Mouse (Mus musculus) gastrocnemius, postnatal 10 days (tissue): ENCODE measurements around the gene Rars2. TPM values are rescaled to one million over a fixed set of nuclear protein-coding genes. Genes with fewer than 3 reads are reported as not detected.
"Not testable (repeated sequence)": the region's sequence is repeated elsewhere in the genome, so short reads cannot be mapped to it uniquely, and the experiment has no call there.

Experiments
- DNase-seq: peaks from one replicate; pipeline ENCODE4 v3.0.0; 2021; ENCODE audit warnings: mixed read lengths
- long read RNA-seq, 2 experiments: library from polyadenylated mRNA; stranded (forward); transcript quantifications; one replicate each; pipeline ENCODE4 v2.0.0; 2021
- total RNA-seq, 2 experiments: library from RNA; stranded (reverse); gene quantifications; 2 replicates each; pipeline ENCODE4 v1.2.3; 2021

The Rars2 gene
- 10 to 100 TPM; 21.9 to 23.9 TPM for total RNA-seq
- long read RNA-seq, experiment 1, transcript Rars2-201 (20 exons, 1,868 nt) = major isoform, 21 of 29 reads
- long read RNA-seq, experiment 1, partial matches to known transcripts = 2 of 29 reads
- long read RNA-seq, experiment 1, other reads (novel, unspliced or antisense) = 6 of 29 reads
- long read RNA-seq, experiment 2, transcript Rars2-201 (20 exons, 1,868 nt) = major isoform, 22 of 39 reads
- long read RNA-seq, experiment 2, partial matches to known transcripts = 3 of 39 reads
- long read RNA-seq, experiment 2, other reads (novel, unspliced or antisense) = 14 of 39 reads

DNA sequence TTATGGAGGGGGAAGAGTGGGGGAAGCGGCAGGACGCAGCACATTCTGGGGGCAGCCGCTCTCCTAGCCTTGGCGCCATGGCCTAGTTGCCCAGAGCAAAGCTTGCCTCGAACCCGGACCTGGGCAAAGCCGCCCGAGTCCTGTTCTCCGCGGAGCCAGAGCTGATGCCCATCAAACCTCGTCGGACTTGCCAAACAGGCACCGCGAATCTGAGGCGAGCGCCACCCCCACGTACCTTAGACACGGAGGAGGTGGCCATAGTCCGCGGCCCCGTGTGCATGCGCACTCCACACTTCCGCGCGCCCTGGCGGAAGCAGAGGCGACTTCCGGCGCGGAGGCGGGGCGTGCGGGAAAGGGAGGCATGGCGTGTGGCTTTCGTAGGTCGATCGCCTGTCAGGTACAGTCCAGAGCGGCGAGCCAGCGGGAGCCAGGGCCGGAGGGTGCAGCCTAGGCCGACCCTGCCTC lies at the start of gene Rars2, which contains the start of gene Orc3:
Gene Rars2, plus strand, starts transcription at position 328 of the 465 bp plus-strand sequence.
Gene Orc3, minus strand, starts transcription at position 315 of the 465 bp plus-strand sequence.
- DNase-seq = peak; percentile 91

- no peak for DNase-seq
Measured at GRCm38 (mm10) chr4:34566226-34566625, 48.5 kb upstream of the Rars2 start.

DNA sequence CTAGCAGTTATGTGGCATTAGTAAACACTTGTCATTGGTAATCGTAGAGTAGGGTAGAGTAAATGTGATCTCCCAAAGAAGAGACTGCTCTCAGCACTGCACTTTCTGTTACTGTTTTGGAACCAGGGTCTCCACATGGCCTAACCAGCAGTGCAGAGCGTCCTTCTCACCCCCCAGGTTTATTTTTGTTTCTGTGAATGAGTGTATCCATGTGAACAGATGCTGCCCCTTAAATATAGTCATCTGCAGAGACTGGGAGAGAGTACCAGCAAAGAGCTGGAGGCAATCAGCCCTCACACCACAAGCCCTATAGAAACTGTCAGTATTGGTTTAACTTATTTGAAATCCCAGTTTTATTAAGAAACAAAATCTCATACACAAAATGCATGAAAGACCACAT lies 41.9 kb upstream of the Rars2 start:
- no peak for DNase-seq

DNA sequence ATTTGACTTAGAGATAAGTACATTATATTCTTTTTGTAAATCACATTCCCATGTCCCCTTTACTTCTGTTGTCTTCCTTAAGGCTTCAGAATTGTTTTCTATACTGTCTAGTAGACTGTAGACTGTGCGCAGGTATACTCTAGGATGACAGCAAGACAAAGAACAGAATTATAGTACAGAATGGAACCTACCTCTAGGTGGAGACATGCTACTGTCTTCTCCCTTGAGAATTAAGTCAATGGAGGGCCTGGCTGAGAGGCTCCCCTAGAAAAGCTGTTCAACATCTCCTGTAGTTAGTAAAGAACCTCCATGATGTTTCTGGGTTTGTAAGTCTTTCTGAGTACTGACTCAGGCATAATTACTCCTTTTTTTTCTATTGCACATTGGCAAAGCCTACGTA lies 37.7 kb upstream of the Rars2 start:
- no peak for DNase-seq

GRCm38 (mm10) chr4:34579215-34579614 lies 35.5 kb upstream of the Rars2 start:
- DNase-seq = no peak

- not testable (repeated sequence) for DNase-seq
Measured at GRCm38 (mm10) chr4:34581489-34581888, 33.3 kb upstream of the Rars2 start.

- no peak for DNase-seq
Measured at GRCm38 (mm10) chr4:34581990-34582389, 32.8 kb upstream of the Rars2 start.

DNA sequence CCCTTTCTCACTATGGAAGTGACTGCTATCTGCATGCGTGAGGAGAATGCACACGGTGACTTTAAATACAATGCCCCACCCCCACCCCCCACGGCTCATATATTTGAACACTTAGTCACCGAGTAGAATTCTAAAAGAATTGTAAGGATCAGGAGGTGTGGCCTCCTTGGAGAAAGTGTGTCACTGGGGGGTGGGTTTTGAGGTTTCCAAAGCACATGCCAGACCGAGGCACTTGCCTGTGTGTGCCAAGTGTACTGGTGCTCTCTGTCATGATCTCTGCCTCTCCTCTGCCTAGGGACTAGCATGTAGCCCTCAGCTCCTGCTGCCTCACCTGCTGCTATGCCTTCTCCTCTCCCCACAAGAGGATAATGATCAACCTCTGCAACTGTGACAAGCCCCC lies 32.3 kb upstream of the Rars2 start:
- no peak for DNase-seq

GRCm38 (mm10) chr4:34583427-34583826 lies 31.3 kb upstream of the Rars2 start:
- no peak for DNase-seq

DNA sequence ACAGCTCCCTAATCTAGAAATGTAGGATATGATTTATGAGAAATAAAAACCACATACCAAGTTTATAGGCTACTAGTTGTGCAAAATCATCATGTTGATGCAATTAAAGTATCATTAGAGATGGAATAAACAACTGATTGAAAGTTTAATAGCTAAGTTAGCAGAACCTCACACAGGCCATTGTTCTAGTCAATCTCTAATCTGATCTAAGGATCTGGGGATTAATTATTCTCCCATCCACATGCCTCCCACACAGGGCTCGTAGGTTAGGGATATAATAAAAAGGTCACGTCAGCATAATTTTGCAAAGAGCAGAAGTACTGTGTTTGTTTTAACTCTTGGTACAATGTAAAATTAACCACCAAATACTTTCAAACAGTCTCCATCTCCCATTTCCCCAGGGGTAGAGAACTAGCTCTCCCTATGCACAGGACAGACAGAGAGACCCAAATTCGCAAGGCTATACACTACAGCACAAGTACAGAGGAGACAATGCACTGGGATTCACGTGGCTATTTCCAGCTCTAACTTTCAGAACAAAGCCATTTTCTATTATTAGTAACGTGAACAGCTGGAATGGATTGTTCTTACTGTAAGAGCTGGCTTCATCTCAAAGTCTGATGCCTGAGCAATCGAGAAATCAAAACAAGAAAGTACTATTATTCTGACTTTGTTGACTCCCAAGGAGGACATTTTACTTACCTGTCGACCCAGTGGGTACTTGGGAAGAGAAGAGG lies 29.7 kb upstream of the Rars2 start:
- DNase-seq = no peak

- no peak for DNase-seq
Measured at GRCm38 (mm10) chr4:34603123-34603522, 11.6 kb upstream of the Rars2 start.

- no peak for DNase-seq
Measured at GRCm38 (mm10) chr4:34606658-34607057, 8.1 kb upstream of the Rars2 start.

DNA sequence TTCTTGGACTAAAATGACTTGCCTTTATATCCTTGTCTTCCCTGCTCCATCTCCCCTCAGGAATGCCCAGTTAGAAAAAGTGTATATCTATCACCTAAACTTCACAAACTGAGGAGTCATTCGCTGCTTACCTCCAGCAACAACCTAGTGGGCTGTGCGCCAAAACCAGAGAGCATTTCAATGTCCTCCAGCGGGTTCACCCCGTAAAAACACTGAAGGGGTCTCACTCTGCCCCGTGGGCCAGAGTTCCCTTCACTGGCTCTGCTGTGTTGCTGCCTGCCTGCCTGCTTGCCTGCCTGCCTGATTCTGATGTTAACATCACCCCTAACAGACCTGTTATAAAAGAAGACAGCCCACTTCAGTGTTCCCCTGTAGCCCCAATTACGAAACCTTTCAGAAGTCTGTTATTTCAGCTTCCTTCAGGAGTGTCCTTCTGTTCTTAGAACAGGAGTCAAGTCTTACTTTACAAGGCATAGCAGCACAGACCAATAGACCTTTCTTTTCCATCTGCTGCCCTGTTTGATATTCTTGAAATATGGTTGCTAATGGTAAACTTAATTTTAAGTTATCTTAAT lies 1.1 kb upstream of the Rars2 start:
- peak; percentile 11 for DNase-seq

DNA sequence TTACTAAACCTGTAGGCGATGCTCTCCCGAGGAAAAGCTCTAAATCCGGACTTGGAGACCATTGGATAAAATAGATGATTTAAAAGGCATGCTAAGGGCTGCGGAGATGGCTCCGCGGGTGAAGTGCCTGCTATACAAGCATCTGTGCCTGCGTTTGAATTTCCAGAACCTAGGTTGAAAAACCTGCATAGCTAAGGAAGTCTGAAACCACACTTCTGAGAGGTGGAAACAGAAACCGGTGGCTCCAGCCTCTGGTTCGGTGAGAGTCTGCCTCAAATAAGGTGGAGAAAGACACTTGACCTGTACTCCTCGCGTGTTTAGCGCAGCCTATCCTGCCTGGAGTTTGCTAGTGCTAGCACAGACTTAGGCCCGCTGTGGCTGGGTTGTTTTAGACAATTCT lies 546 bp downstream of the Rars2 start:
- DNase-seq = no peak

DNA sequence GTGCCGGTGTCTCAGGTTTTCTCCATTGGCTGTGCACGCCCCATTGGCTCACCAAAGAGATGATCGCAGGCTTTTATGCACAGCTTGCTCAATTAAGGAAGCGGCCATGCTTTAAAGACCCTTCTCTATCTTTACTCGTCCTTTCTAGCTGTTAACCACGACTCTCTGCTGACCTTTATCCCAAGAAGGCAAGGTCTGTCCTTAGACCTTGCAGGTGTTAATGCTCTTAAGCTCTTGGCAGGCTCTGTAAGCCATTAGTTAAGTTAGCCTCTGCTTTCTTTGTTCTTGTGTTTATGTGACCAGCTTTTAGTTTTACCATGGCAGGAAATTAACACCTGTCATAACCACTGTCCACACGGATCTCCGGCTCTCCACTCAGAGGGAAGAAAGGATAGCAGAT lies 1.4 kb downstream of the Rars2 start:
- no peak for DNase-seq

- no peak for DNase-seq
Measured at GRCm38 (mm10) chr4:34625556-34625955, 10.8 kb downstream of the Rars2 start.

DNA sequence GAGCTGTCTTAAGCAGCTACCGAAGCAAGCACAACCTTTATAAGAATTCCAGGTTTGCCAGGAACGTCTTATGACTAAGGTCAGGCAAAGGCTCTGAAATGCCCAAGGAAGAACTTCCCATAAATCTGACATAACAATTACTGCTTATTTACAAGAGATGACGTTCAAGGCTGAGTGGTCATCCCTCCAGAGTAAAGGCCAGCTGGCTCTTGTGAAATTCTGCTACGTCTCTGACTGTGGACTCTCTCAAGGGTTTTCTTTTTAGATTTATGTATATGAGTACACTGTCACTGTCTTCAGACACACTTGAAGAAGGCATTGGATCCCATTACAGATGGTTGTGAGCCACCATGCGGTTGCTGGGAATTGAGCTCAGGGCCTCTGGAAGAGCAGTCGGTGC lies 11.6 kb downstream of the Rars2 start:
- DNase-seq = no peak

- DNase-seq = no peak
Measured at GRCm38 (mm10) chr4:34629956-34630355, 15.2 kb downstream of the Rars2 start.

- DNase-seq = no peak
Measured at GRCm38 (mm10) chr4:34634129-34634528, 19.4 kb downstream of the Rars2 start.

- DNase-seq = no peak
Measured at GRCm38 (mm10) chr4:34636036-34636435, 21.3 kb downstream of the Rars2 start.

GRCm38 (mm10) chr4:34637386-34637785 lies 22.6 kb downstream of the Rars2 start:
- no peak for DNase-seq

GRCm38 (mm10) chr4:34637851-34638250 lies 23.1 kb downstream of the Rars2 start:
- DNase-seq = no peak

GRCm38 (mm10) chr4:34639745-34640364 lies 25.1 kb downstream of the Rars2 start:
- no peak for DNase-seq
